Mouse (Mus musculus) midbrain, embryonic 11.5 days (tissue): ENCODE measurements around the gene Atp6v0b. TPM values are rescaled to one million over a fixed set of nuclear protein-coding genes. Genes with fewer than 3 reads are reported as not detected.

Experiments
- ATAC-seq: fragments of 200-750 bp; cut with Nextera tagmentation; 2 replicates; pipeline ENCODE4 v1.8.0; 2017; ENCODE audit warnings: moderate TSS enrichment, moderate library complexity; ENCODE audit not compliant: low FRiP score
- DNase-seq: peaks from one replicate; pipeline ENCODE4 v3.0.0; 2015; ENCODE audit warnings: low spot score; ENCODE audit errors: missing footprints
- H3K27ac ChIP-seq: fragments of 300-500 bp; sonication (generic); 2 replicates; pipeline ENCODE4 v1.5.1; 2014; ENCODE audit warnings: low read depth, low read length
- H3K27me3 ChIP-seq: fragments of 300-500 bp; sonication (generic); 2 replicates; pipeline ENCODE4 v1.6.1; 2014; ENCODE audit warnings: mild to moderate bottlenecking, low read length, moderate library complexity, mixed read lengths; ENCODE audit not compliant: control insufficient read depth, insufficient read depth
- H3K36me3 ChIP-seq: fragments of 300-500 bp; sonication (generic); 2 replicates; pipeline ENCODE4 v1.6.1; 2014; ENCODE audit warnings: mild to moderate bottlenecking, low read length, moderate library complexity, mixed read lengths; ENCODE audit not compliant: control insufficient read depth, insufficient read depth
- H3K4me1 ChIP-seq: fragments of 300-500 bp; sonication (generic); 2 replicates; pipeline ENCODE4 v1.6.1; 2014; ENCODE audit warnings: low read length; ENCODE audit not compliant: control insufficient read depth, insufficient read depth
- H3K4me2 ChIP-seq: fragments of 300-500 bp; sonication (generic); 2 replicates; pipeline ENCODE4 v1.6.1; 2014; ENCODE audit warnings: mild to moderate bottlenecking, moderate library complexity
- H3K4me3 ChIP-seq: fragments of 300-500 bp; sonication (generic); 2 replicates; pipeline ENCODE4 v1.5.1; 2014; ENCODE audit warnings: low read depth, low read length
- H3K9ac ChIP-seq: fragments of 300-500 bp; sonication (generic); 2 replicates; pipeline ENCODE4 v1.6.1; 2014; ENCODE audit warnings: low read length
- H3K9me3 ChIP-seq: fragments of 300-500 bp; sonication (generic); 2 replicates; pipeline ENCODE4 v1.6.1; 2016; ENCODE audit warnings: low read length; ENCODE audit not compliant: control insufficient read depth
- WGBS: fragments of 180-500 bp; shearing (Covaris S2); extraction: QIAGEN DNeasy Blood & Tissue Kit; methylation state at CpG from one replicate; pipeline ENCODE4 v1.1.7; 2014; 5-methylcytosine and 5-hydroxymethylcytosine counted together
- polyA plus RNA-seq: library from polyadenylated mRNA; unstranded; fragments of >200 nt; fragmentation: Nextera tagmentation; extraction: Ambion mirVana; gene quantifications from 2 replicates; pipeline ENCODE4 v1.2.1, GENCODE M21; 2014

Atp6v0b gene
- polyA plus RNA-seq, 1 experiment from 2014 or later: 216 TPM

- peak overlapping the region; percentile 98 for H3K4me2 ChIP-seq
- H3K4me3 ChIP-seq: peak overlapping the region; percentile 77
- peaks cover 5% of the 10 kb centered on the region for H3K36me3 ChIP-seq
- peaks cover 20% of the 10 kb centered on the region for H3K4me1 ChIP-seq
- no peaks in the 10 kb centered on the region for H3K9me3 ChIP-seq
- H3K9ac ChIP-seq: peak overlapping the region; percentile 83
- H3K27ac ChIP-seq: no peak overlapping the region
- H3K27me3 ChIP-seq: no peaks in the 10 kb centered on the region
- 20% methylated on average over 8 of the region's 8 CpGs for WGBS
- DNase-seq: no peak
- no peak for ATAC-seq
Observed at GRCm38 (mm10) chr4:117914031-117914430, 26.9 kb upstream of the Atp6v0b start.

GRCm38 (mm10) chr4:117913421-117913820 lies 26.3 kb upstream of the Atp6v0b start:
- 46% methylated on average over 3 of the region's 3 CpGs for WGBS
- ATAC-seq (no peak), DNase-seq (no peak)
- Histone ChIP-seq H3K9me3 (no peaks in the 10 kb centered on the region), H3K4me1 (peaks cover 22% of the 10 kb centered on the region), H3K27me3 (no peaks in the 10 kb centered on the region), H3K36me3 (peaks cover 5% of the 10 kb centered on the region), H3K4me2 (peak overlapping the region; percentile 98), H3K9ac (no peak overlapping the region; the same call in 1 of the 2 replicates), H3K27ac (no peak overlapping the region), H3K4me3 (no peak overlapping the region; the same call in 1 of the 2 replicates)

GRCm38 (mm10) chr4:117912685-117913273 lies 25.6 kb upstream of the Atp6v0b start:
- Histone ChIP-seq H3K4me3 (no peak overlapping the region), H3K36me3 (peaks cover 5% of the 10 kb centered on the region), H3K4me1 (peaks cover 22% of the 10 kb centered on the region), H3K9ac (no peak overlapping the region), H3K4me2 (peak overlapping the region; percentile 98; the same call in 1 of the 2 replicates), H3K27ac (no peak overlapping the region), H3K9me3 (no peaks in the 10 kb centered on the region), H3K27me3 (no peaks in the 10 kb centered on the region)
- WGBS: 76% methylated on average over 7 of the region's 7 CpGs
- no peak for DNase-seq
- ATAC-seq: no peak

- no peak for ATAC-seq
- no peak overlapping the region for H3K4me3 ChIP-seq
- 94% methylated on average over 13 of the region's 13 CpGs for WGBS
- H3K4me1 ChIP-seq: peaks cover 22% of the 10 kb centered on the region
- peaks cover 5% of the 10 kb centered on the region for H3K36me3 ChIP-seq
- H3K27me3 ChIP-seq: no peaks in the 10 kb centered on the region
- H3K27ac ChIP-seq: no peak overlapping the region
- H3K9ac ChIP-seq: no peak overlapping the region
- no peak overlapping the region for H3K4me2 ChIP-seq
- no peaks in the 10 kb centered on the region for H3K9me3 ChIP-seq
- no peak for DNase-seq
Observed at GRCm38 (mm10) chr4:117912131-117912561, 25.0 kb upstream of the Atp6v0b start.

GRCm38 (mm10) chr4:117908834-117909453 lies 21.8 kb upstream of the Atp6v0b start:
- H3K4me2 ChIP-seq: no peak overlapping the region
- H3K27me3 ChIP-seq: no peaks in the 10 kb centered on the region
- peaks cover 15% of the 10 kb centered on the region for H3K4me1 ChIP-seq
- 70% methylated on average over 8 of the region's 8 CpGs for WGBS
- H3K27ac ChIP-seq: no peak overlapping the region
- ATAC-seq (peak; percentile 68; the same call in 1 of the 2 replicates), DNase-seq (no peak)
- no peak overlapping the region for H3K9ac ChIP-seq
- no peak overlapping the region for H3K4me3 ChIP-seq
- H3K36me3 ChIP-seq: peaks cover 14% of the 10 kb centered on the region
- no peaks in the 10 kb centered on the region for H3K9me3 ChIP-seq

GRCm38 (mm10) chr4:117906196-117906595 lies 19.1 kb upstream of the Atp6v0b start:
- no peak overlapping the region for H3K4me2 ChIP-seq
- H3K4me1 ChIP-seq: peaks cover 5% of the 10 kb centered on the region; the same call in 1 of the 2 replicates
- H3K27me3 ChIP-seq: no peaks in the 10 kb centered on the region
- H3K9me3 ChIP-seq: no peaks in the 10 kb centered on the region
- ATAC-seq (no peak), DNase-seq (no peak)
- 91% methylated on average over 3 of the region's 3 CpGs for whole genome bisulfite sequencing
- no peak overlapping the region for H3K9ac ChIP-seq
- H3K36me3 ChIP-seq: peaks cover 34% of the 10 kb centered on the region
- H3K4me3 ChIP-seq: no peak overlapping the region
- no peak overlapping the region for H3K27ac ChIP-seq

DNA sequence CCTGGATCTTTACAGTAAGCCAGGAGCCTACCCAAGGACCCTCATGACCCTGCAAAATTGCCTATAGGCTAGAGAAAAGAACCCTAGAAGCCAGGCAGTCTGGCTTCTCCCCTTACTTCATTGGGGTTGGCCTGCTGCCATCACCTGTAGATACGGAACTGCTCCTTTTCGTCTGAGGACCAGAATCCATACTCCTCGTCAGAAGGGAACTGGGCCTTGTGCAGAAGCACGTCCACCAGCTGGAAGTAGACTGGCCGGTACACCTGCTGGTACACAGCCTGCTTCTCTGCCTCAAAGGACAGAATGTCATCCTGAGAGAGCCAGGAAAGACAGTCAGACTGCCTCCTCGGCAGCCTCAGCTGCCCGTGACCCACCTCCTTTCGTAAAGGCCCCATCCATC lies 17.6 kb upstream of the Atp6v0b start:
- ATAC-seq: no peak
- 90% methylated on average over 8 of the region's 8 CpGs for WGBS
- H3K4me3 ChIP-seq: no peak overlapping the region
- no peak overlapping the region for H3K4me2 ChIP-seq
- H3K4me1 ChIP-seq: peaks cover 5% of the 10 kb centered on the region; the same call in 1 of the 2 replicates
- no peak overlapping the region for H3K27ac ChIP-seq
- H3K9ac ChIP-seq: no peak overlapping the region
- H3K36me3 ChIP-seq: peaks cover 37% of the 10 kb centered on the region
- no peaks in the 10 kb centered on the region for H3K9me3 ChIP-seq
- DNase-seq: no peak
- no peaks in the 10 kb centered on the region for H3K27me3 ChIP-seq

DNA sequence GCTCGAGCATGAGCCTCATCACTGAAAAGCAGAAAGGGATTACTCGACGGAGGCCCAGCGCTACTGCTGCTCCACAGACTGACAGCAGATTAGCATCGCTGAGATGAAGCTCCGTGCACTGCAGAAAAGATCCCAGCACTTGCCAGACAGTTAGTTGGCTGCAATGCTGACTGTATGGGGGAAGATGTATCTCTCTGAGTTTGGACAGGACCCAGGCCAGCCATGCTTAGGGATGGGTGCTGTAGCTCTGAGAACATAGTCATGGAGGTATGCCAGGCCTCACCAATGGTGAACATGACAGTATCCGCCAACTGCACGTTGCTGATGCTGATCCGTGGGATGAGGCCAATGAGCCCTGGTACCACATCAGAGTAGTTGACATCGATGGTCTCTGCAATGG lies 17.0 kb upstream of the Atp6v0b start:
- Histone ChIP-seq H3K9ac (no peak overlapping the region), H3K4me3 (no peak overlapping the region), H3K27ac (no peak overlapping the region), H3K4me2 (no peak overlapping the region), H3K36me3 (peaks cover 40% of the 10 kb centered on the region), H3K9me3 (no peaks in the 10 kb centered on the region), H3K27me3 (no peaks in the 10 kb centered on the region), H3K4me1 (peaks cover 2% of the 10 kb centered on the region; the same call in 1 of the 2 replicates)
- DNase-seq: no peak
- ATAC-seq: no peak
- whole genome bisulfite sequencing: 89% methylated on average over 10 of the region's 10 CpGs

DNA sequence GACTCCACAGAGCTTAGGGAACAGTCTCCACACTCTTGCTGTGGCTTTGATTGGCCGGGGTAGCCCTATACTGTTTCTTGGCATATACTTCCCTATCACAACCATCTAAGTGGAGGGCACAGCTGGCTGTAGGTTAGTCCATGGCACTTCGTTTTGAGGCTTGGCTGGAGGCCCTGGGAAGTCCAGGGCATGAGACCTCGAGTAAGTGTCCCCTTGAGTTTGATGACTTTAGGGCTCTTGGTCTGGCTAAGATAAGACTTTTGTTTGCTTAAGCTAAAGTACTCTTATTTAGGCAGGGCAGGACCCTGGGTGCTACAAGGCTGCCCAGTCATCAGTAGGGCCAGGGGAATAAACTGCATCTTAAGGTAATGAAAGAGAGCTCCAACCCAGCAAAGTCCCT lies 11.0 kb upstream of the Atp6v0b start:
- DNase-seq (no peak), ATAC-seq (no peak)
- Histone ChIP-seq H3K4me2 (no peak overlapping the region), H3K9ac (no peak overlapping the region), H3K36me3 (peaks cover 35% of the 10 kb centered on the region), H3K4me3 (no peak overlapping the region), H3K4me1 (no peaks in the 10 kb centered on the region), H3K9me3 (no peaks in the 10 kb centered on the region), H3K27me3 (no peaks in the 10 kb centered on the region), H3K27ac (no peak overlapping the region)
- WGBS: 91% methylated on average over 3 of the region's 3 CpGs
